Mouse (Mus musculus) heart, postnatal 25 days (tissue): ENCODE measurements around the gene Gm4133. TPM values are rescaled to one million over a fixed set of nuclear protein-coding genes. Genes with fewer than 3 reads are reported as not detected.
"Not testable (repeated sequence)": the region's sequence is repeated elsewhere in the genome, so short reads cannot be mapped to it uniquely, and the experiment has no call there.

Source experiments
- DNase-seq: peaks from one replicate; pipeline ENCODE4 v3.0.0; 2022; ENCODE audit warnings: low spot score
- intact Hi-C: fragments of 180-260 bp; cut with DNase I; formaldehyde crosslinking; loops from one replicate; pipeline ENCODE4 v1.15.1; 2025
- total RNA-seq, 2 experiments: library from RNA; stranded (reverse); gene quantifications; 2 replicates each; pipeline ENCODE4 v1.2.3; 2021

Gm4133 gene
- total RNA-seq: not detected

- DNase-seq, intact Hi-C loops: not testable (repeated sequence)
Observed at GRCm38 (mm10) chr7:20333965-20334364, at the start of gene Gm4133. Gm4133 (minus strand) TSS chr7:20334065.

- intact Hi-C loops, DNase-seq: not testable (repeated sequence)
Observed at GRCm38 (mm10) chr7:20375310-20375709, 41.4 kb upstream of the Gm4133 start, which contains the start of gene Gm5728. Gm5728 (minus strand) TSS chr7:20375410.

Other genes with a start within 250 kb of the Gm4133 start
- not detected for gene Vmn1r91, start 234.4 kb downstream of the Gm4133 start, total RNA-seq
- not detected for gene Gm16442, start 211.5 kb downstream of the Gm4133 start, total RNA-seq
- gene Vmn1r93, start 195.0 kb downstream of the Gm4133 start, total RNA-seq: not detected
- not detected for gene Vmn1r94, start 165.7 kb downstream of the Gm4133 start, total RNA-seq
- gene Vmn1r95, start 140.4 kb downstream of the Gm4133 start, total RNA-seq: not detected
- gene Gm6164, start 128.5 kb downstream of the Gm4133 start, total RNA-seq: not detected
- gene Gm4498, start 100.2 kb downstream of the Gm4133 start, total RNA-seq: not detected
- gene Gm5890, start 71.2 kb downstream of the Gm4133 start, total RNA-seq: not detected
- not detected for gene Gm5728, start 41.3 kb upstream of the Gm4133 start, total RNA-seq
- gene Vmn1r100, start 83.9 kb upstream of the Gm4133 start, total RNA-seq: not detected
- not detected for gene Vmn1r101, start 108.5 kb upstream of the Gm4133 start, total RNA-seq
- gene Gm10670, start 140.9 kb upstream of the Gm4133 start, total RNA-seq: not detected
- not detected for gene Vmn1r103, start 176.5 kb upstream of the Gm4133 start, total RNA-seq
- not detected for gene Vmn1r104, start 199.8 kb upstream of the Gm4133 start, total RNA-seq
- gene Gm5726, start 211.7 kb upstream of the Gm4133 start, total RNA-seq: not detected
- gene Gm4141, start 242.2 kb upstream of the Gm4133 start, total RNA-seq: not detected